Mouse (Mus musculus) hindbrain, embryonic 14.5 days (tissue): ENCODE measurements around the gene Optn. TPM values are rescaled to one million over a fixed set of nuclear protein-coding genes. Genes with fewer than 3 reads are reported as not detected.
"Not testable (repeated sequence)": the region's sequence is repeated elsewhere in the genome, so short reads cannot be mapped to it uniquely, and the experiment has no call there.

Source experiments
- ATAC-seq: fragments of 200-750 bp; cut with Nextera tagmentation; 2 replicates; pipeline ENCODE4 v1.8.0; 2017; ENCODE audit warnings: moderate number of reproducible peaks, mild to moderate bottlenecking, moderate TSS enrichment, moderate library complexity; ENCODE audit not compliant: low FRiP score
- DNase-seq: peaks from one replicate; pipeline ENCODE4 v3.0.0-alpha.2; 2015; ENCODE audit warnings: low spot score
- H3K27ac ChIP-seq: fragments of 300-500 bp; sonication (generic); 2 replicates; pipeline ENCODE4 v1.5.1; 2014; ENCODE audit warnings: mild to moderate bottlenecking, moderate library complexity
- H3K27me3 ChIP-seq: fragments of 300-500 bp; sonication (generic); 2 replicates; pipeline ENCODE4 v1.6.1; 2014; ENCODE audit warnings: mild to moderate bottlenecking, low read length, mixed read lengths; ENCODE audit not compliant: control insufficient read depth, insufficient read depth
- H3K36me3 ChIP-seq: fragments of 300-500 bp; sonication (generic); replicated peaks from 2 replicates; pipeline ENCODE4 v1.6.1; 2014; ENCODE audit not compliant: control insufficient read depth, insufficient read depth
- H3K4me1 ChIP-seq: fragments of 300-500 bp; sonication (generic); replicated peaks from 2 replicates; pipeline ENCODE4 v1.6.1; 2014; ENCODE audit warnings: antibody characterized with exemption, low read length, mixed read lengths; ENCODE audit not compliant: control insufficient read depth, insufficient read depth
- H3K4me2 ChIP-seq: fragments of 300-500 bp; sonication (generic); replicated peaks from 2 replicates; pipeline ENCODE4 v1.6.1; 2014; ENCODE audit warnings: mild to moderate bottlenecking, moderate library complexity
- H3K4me3 ChIP-seq: fragments of 300-500 bp; sonication (generic); replicated peaks from 2 replicates; pipeline ENCODE4 v1.5.1; 2014; ENCODE audit warnings: mild to moderate bottlenecking, low read length
- H3K9ac ChIP-seq: fragments of 300-500 bp; sonication (generic); 2 replicates; pipeline ENCODE4 v1.6.1; 2014
- H3K9me3 ChIP-seq: fragments of 300-500 bp; sonication (generic); 2 replicates; pipeline ENCODE4 v1.6.1; 2016; ENCODE audit warnings: low read length; ENCODE audit not compliant: control insufficient read depth
- WGBS: fragments of 180-500 bp; shearing (Covaris S2); extraction: QIAGEN DNeasy Blood & Tissue Kit; methylation state at CpG from one replicate; pipeline ENCODE4 v1.1.7; 2014; 5-methylcytosine and 5-hydroxymethylcytosine counted together
- polyA plus RNA-seq: library from polyadenylated mRNA; unstranded; fragments of >200 nt; fragmentation: Nextera tagmentation; extraction: Ambion mirVana; gene quantifications from 2 replicates; pipeline ENCODE4 v1.2.1, GENCODE M21; 2014

Gene Optn
- polyA plus RNA-seq, 1 experiment from 2014 or later = 18.0 TPM

DNA sequence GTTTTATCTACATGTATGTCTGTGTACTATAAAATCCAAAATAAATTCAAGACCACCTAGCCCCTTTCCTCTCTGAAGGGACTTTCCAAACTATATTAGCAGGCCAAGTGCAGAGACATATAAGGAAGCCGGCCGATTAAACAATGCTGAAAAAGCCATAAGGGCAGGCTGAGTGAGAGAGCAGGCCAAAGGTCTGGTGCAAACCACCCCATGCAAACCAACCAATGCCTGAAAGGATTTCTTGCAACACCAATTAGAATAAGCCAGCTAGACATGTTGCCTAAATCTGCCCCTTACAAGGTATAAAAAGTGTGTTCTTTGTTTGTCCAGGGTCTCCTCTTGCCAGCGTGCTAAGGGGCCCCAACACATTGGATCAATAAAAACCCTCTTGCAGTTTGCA is 23.8 kb upstream of the Optn start:
- Histone ChIP-seq H3K9ac (no peak overlapping the region), H3K27ac (no peak overlapping the region), H3K27me3 (no peaks in the 10 kb centered on the region), H3K4me3 (no peak overlapping the region), H3K9me3 (no peaks in the 10 kb centered on the region), H3K36me3 (no peaks in the 10 kb centered on the region), H3K4me2 (no peak overlapping the region), H3K4me1 (no peaks in the 10 kb centered on the region)
- DNase-seq (no peak), ATAC-seq (no peak)
- WGBS = 84% methylated on average over 3 of the region's 3 CpGs

DNA sequence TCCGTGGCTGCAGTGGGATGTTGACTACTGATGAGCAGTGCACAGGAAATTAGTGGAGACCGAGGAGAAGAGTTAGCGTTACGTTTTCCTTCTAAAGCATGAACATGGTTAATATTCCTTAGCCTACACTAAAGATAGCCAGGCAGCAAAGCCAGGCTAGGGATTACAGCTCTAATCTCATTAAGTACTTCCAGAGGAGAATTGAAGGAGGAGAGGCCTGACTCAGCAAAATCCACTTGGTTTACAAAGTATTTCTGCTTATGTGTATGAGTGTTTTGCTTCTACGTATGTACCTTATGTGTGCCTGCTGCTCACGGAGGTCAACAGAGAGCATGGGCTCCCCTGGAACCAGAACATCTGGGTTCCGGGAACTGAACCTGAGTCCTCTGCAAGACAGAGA is 19.9 kb upstream of the Optn start:
- ATAC-seq (no peak), DNase-seq (no peak)
- Histone ChIP-seq H3K27me3 (no peaks in the 10 kb centered on the region), H3K4me2 (no peak overlapping the region), H3K36me3 (no peaks in the 10 kb centered on the region), H3K27ac (no peak overlapping the region), H3K4me3 (no peak overlapping the region), H3K9me3 (no peaks in the 10 kb centered on the region), H3K9ac (no peak overlapping the region), H3K4me1 (no peaks in the 10 kb centered on the region)
- WGBS = 87% methylated on average over 7 of the region's 7 CpGs

DNA sequence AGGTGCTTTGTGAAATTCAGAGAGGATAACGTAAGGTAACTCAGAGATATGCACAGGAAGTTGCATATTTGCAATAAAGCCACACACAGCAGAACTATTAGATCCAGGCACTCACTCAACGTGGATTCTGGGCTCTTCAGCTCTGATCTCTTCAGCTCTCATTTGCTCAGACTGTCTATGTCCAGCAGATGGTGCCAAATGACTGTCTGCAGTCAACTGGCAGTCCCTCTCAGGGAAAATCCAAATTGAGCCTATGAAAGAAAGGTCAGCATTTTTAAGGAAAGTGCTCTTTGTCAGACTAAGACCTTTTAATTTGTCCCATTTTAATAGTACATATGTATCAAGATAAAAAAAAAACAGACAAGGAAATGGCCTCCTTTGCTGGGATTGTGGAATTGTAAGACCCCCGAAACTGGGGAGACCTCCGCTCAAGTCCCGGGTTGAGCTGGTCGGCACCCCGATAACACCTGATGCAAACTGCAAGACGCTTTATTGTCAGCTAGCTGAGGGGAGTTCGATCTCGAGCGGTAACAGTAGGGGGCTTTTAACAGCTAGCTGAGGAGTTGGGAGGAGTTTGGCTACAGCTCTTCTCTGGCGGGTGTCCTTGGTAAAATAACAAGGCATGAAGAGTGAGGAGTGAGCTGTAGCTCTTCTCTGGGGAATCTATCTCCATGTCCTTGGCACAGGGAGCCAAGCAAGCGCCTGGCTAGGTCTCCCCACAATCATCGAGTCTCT is 16.4 kb upstream of the Optn start:
- peak overlapping the region; percentile 25 for H3K4me3 ChIP-seq
- no peaks in the 10 kb centered on the region for H3K36me3 ChIP-seq
- WGBS = 7% methylated on average over 14 of the region's 14 CpGs
- H3K4me2 ChIP-seq = peak overlapping the region; percentile 67
- DNase-seq = peak; percentile 89
- peak overlapping the region; percentile 9; the same call in 1 of the 2 replicates for H3K27ac ChIP-seq
- ATAC-seq = peak; percentile 80; the same call in 1 of the 2 replicates
- no peaks in the 10 kb centered on the region for H3K4me1 ChIP-seq
- peak overlapping the region; percentile 51 for H3K9ac ChIP-seq
- no peaks in the 10 kb centered on the region for H3K9me3 ChIP-seq
- H3K27me3 ChIP-seq = no peaks in the 10 kb centered on the region

DNA sequence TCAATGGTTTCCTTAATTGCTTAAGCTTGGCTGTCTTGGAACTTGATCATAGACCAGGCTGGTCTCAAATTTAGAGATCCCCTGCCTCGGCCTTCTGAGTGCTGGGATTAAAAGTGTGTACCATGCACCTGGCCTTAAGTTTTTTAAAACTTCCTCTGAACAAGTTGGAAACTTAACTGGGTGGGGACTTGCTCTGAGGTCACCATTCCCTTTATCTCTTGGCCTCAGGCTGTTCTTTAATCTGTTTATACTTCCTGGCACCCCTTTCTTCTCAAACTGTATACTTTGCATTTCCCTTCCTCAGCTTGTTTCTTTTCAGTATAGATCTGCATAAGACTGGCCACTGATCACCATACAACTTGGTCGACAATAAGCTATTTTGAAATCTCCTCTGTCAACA is 14.1 kb upstream of the Optn start:
- 77% methylated on average over 2 of the region's 2 CpGs for WGBS
- Histone ChIP-seq H3K4me2 (no peak overlapping the region), H3K9me3 (peaks cover 6% of the 10 kb centered on the region; the same call in 1 of the 2 replicates), H3K27ac (no peak overlapping the region), H3K4me1 (no peaks in the 10 kb centered on the region), H3K27me3 (no peaks in the 10 kb centered on the region), H3K9ac (no peak overlapping the region), H3K4me3 (no peak overlapping the region), H3K36me3 (no peaks in the 10 kb centered on the region)
- DNase-seq (no peak), ATAC-seq (no peak)

DNA sequence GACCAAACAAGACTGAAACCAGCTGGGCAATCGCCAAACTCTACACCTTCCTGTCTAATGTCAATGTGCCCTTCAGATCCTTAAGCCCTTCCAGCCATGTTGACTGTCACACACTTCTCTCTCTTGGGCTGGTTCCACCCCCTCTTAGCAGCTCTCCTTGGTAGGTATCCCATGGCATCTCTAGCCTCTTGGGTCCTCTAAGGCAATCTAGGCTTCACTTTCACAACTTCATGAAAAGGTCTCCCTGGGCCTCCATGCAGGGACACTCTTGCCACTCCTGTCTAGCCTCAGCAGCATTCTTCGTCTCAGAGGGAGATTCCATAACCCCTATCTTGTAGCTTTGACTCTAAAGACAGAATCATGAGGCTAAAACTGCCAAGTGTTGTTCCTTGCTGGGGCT is 13.6 kb upstream of the Optn start:
- Histone ChIP-seq H3K36me3 (no peaks in the 10 kb centered on the region), H3K4me1 (no peaks in the 10 kb centered on the region), H3K4me2 (no peak overlapping the region), H3K27me3 (no peaks in the 10 kb centered on the region), H3K4me3 (no peak overlapping the region), H3K9me3 (peaks cover 6% of the 10 kb centered on the region; the same call in 1 of the 2 replicates), H3K9ac (no peak overlapping the region), H3K27ac (no peak overlapping the region)
- ATAC-seq (no peak), DNase-seq (no peak)
- 90% methylated on average over 2 of the region's 2 CpGs for WGBS

DNA sequence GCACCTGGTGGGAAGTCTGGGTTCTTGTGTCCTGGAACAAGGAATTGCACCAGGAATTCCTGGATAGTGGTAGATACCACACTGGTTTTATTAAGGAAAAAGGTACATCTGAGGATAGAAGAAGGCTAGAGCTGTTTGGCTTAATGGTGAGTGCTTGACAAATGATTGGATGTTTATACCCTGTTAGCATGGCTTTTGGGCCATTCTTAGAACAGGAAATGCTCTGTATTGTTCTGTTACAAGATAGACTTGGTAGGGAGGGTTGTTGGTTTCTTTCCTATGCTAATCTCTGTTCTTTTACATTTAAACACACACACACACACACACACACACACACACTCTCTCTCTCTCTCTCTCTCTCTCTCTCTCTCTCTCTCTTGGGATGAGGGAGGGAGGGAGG is 12.0 kb upstream of the Optn start:
- Histone ChIP-seq H3K4me3 (no peak overlapping the region), H3K27me3 (no peaks in the 10 kb centered on the region), H3K9ac (no peak overlapping the region), H3K4me2 (no peak overlapping the region), H3K4me1 (no peaks in the 10 kb centered on the region), H3K36me3 (no peaks in the 10 kb centered on the region), H3K27ac (no peak overlapping the region), H3K9me3 (peaks cover 6% of the 10 kb centered on the region; the same call in 1 of the 2 replicates)
- DNase-seq (no peak), ATAC-seq (no peak)

DNA sequence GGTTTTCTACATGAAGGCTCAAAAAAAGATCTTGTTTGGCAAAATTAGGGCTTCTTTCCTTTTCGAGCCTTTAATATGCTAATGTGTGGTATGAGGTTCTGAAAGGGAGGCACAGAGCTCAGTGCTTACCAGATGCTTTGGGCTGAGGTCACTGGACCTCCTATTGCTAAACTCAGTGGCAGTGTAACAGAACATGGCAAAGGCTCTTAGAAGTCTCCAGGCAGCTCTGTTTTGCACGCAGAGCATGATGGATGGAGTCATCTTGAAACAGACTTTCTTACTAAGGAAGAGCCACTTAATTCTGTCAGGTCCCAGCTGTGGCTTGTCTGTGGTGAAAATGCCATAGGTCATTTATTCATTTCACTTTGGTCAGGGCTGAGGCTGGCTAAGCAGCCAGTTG is 11.6 kb upstream of the Optn start:
- no peak overlapping the region for H3K9ac ChIP-seq
- ATAC-seq (no peak), DNase-seq (no peak)
- no peak overlapping the region for H3K4me3 ChIP-seq
- no peaks in the 10 kb centered on the region for H3K4me1 ChIP-seq
- no peak overlapping the region for H3K4me2 ChIP-seq
- no peaks in the 10 kb centered on the region for H3K36me3 ChIP-seq
- H3K27ac ChIP-seq = no peak overlapping the region
- 50% methylated on average over 2 of the region's 2 CpGs for WGBS
- peaks cover 6% of the 10 kb centered on the region; the same call in 1 of the 2 replicates for H3K9me3 ChIP-seq
- H3K27me3 ChIP-seq = no peaks in the 10 kb centered on the region

DNA sequence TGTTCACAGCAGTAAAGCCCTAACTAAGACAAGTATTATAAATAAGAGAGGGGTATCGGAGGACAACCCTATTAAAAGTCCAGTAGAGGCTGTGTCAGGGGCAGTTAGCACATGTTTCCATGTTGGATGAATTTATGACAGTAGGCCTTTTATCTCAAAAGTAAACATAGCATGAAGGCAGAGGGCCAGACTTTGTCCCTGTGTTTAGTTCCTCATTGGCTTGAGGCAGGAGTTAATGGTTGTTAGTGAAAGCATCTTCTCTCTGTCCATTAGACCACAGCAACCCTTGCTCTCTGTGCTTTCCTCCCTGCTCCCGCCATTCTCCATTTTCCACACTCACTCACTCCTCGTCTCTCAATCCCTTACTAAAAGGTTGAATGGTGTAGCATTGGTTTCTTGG is 9.9 kb upstream of the Optn start:
- peaks cover 6% of the 10 kb centered on the region; the same call in 1 of the 2 replicates for H3K9me3 ChIP-seq
- H3K27me3 ChIP-seq = no peaks in the 10 kb centered on the region
- no peak for DNase-seq
- WGBS = 94% methylated on average over 3 of the region's 3 CpGs
- H3K9ac ChIP-seq = no peak overlapping the region
- H3K4me3 ChIP-seq = no peak overlapping the region
- H3K4me1 ChIP-seq = no peaks in the 10 kb centered on the region
- ATAC-seq = no peak
- H3K36me3 ChIP-seq = no peaks in the 10 kb centered on the region
- H3K4me2 ChIP-seq = no peak overlapping the region
- no peak overlapping the region for H3K27ac ChIP-seq

DNA sequence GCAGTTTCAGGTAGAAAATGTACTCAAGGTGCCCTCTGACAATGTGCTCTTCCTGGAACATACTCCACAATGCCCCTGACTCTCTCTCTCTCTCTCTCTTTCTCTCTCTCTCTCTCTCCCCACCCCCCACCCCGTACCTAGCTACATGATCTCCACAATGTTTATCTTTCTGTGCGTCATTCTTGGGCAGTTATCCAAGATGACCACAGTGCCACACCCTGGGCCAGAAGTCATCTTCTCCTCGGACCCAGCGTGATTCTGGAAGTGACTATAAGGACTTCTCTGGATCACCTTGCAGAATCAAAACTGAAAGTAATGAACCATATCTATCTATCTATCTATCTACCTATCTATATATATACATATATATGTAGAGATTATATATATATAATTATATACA is 4.1 kb upstream of the Optn start:
- Histone ChIP-seq H3K36me3 (no peaks in the 10 kb centered on the region), H3K27ac (no peak overlapping the region), H3K9me3 (no peaks in the 10 kb centered on the region), H3K4me3 (no peak overlapping the region), H3K9ac (no peak overlapping the region), H3K4me2 (no peak overlapping the region), H3K4me1 (peaks cover 6% of the 10 kb centered on the region), H3K27me3 (0 out of 2 replicates have a peak, but pooled peaks cover 3% of the 10 kb centered on the region)
- ATAC-seq (no peak), DNase-seq (no peak)
- 81% methylated on average over 4 of the region's 4 CpGs for WGBS

DNA sequence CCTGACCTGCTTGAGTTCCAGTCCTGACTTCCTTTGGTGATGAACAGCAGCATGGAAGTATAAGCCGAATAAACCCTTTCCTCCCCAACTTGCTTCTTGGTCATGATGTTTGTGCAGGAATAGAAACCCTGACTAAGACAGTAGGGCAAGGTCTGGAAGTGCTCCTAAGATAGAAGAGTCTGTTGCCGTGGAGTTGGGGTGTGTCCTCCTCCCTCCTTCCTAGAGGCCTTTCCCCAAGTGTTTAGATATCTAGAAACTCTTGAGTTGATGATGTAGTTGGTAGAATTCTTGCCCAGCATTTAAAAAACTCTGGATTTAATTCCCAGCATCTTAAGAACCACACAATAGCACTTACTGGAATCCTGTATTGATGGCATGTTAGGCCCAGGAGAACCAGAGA is 3.4 kb upstream of the Optn start:
- not testable (repeated sequence) for ATAC-seq, DNase-seq, H3K4me1 ChIP-seq, H3K9me3 ChIP-seq, H3K4me3 ChIP-seq, H3K27me3 ChIP-seq, H3K9ac ChIP-seq, H3K4me2 ChIP-seq, H3K36me3 ChIP-seq, H3K27ac ChIP-seq
- 87% methylated on average over 2 of the region's 2 CpGs for WGBS
